Mouse (Mus musculus) embryo, embryonic 11 days (tissue): ENCODE data around the gene Phox2a.

Source experiments
- DNase-seq: peaks from one replicate; pipeline ENCODE4 v3.0.0-alpha.2; 2015

The Phox2a gene

DNA sequence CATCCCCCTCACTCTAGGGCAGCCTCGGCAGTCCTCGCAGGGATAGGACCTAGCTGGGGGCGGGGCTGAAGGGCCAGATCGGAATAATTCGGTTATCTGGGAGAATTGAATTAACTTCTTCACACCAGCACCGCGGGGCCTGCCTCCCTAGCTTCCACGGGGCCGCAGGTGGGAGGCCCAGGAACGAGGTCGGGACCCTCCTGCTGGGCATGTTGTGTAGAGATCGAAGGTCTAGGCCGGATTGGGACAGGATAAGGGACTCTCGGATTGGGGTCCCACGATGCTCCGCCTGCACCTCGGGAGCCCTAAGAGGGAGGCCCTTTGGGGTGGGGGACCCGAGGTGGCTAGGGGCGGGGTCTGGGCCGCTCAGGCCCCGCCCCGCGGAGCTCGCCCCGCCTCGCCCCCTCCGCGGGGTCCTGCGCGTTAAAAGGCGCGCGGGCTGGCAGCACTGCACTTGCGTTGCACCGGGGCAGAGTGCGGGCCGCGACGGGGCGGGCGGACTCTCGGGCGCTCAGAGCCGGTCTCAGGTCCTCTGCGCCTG lies at the start of gene Phox2a:
Phox2a (plus strand) TSS at position 453 of the 541 bp plus-strand sequence.
- peak; percentile 45 for DNase-seq

DNA sequence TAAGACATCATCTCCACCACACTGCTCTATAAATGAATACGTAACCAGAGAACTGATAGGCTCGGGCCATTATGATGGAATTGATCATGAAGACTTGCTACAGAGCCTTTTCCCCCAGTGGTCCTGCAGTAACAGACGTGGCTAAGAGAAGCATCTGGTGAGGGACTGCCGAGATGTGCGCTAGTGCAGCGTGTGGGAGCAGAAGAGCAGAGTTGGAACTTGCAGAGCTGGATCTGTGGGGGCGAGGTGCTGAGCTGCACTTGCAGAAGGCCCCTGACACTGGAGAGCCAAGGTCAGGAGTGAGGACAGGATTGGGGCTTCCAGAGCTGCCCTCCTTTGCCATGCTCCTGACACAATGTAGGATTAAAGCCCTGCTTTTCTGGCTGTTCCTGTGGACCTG lies 48.1 kb upstream of the Phox2a start:
- DNase-seq = no peak

DNA sequence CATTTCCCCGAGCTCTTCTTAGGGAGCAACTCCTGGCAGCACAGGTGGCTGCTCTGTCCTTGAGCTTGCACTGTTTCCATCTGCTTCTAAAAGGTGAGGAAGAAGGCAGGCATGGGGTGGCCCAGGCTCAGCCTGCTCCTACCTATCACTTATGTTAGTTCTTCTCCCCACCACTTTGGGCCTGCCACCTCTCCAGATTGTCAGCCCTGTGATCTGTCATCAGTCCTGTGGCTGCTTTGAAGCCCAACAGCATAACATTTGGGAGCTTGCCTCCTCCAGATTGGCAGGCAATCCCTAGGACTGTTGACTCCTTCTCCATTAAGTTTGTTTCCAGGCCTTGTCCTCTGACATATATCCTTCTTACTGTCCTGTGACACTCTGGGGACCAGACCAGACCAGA lies 46.5 kb upstream of the Phox2a start:
- DNase-seq = no peak

DNA sequence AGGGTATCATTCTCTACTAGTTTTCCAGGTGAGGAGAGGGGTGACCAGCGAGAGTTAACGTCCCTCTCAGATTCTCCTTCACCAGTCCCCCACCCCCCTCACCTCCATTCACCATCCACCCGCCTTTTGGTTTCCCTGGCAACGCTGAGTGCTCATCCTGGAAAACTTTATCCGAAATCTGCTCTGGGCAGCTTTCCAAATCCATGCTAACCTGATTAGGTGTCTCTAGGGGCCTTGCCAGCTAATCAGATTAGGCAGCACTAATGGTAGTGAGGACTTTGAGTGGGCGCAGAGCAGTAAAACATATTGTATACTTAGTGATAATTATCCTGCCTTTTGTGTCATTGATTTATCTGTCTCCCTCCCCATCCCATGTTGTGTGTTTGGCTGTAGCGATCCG lies 45.4 kb upstream of the Phox2a start:
- peak; percentile 41 for DNase-seq

DNA sequence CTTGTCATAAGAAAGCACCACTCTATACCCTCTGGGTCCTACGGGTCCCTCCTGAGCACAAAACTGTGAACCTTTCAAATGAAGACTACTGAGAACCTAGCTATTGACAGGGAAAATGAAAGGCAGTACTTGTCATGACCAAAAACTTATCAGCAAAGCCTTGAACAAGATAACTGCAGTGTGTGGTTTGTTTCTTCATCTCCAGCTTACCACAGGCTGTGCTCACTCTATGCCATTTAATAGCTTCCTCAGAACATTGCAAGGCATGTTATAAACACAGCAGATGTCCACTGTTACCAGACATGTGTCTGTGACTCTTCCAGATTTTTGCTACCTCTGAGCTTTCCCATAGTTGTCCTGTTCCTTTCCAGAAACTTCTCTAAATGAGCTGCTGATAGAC lies 41.1 kb upstream of the Phox2a start:
- DNase-seq = no peak

DNA sequence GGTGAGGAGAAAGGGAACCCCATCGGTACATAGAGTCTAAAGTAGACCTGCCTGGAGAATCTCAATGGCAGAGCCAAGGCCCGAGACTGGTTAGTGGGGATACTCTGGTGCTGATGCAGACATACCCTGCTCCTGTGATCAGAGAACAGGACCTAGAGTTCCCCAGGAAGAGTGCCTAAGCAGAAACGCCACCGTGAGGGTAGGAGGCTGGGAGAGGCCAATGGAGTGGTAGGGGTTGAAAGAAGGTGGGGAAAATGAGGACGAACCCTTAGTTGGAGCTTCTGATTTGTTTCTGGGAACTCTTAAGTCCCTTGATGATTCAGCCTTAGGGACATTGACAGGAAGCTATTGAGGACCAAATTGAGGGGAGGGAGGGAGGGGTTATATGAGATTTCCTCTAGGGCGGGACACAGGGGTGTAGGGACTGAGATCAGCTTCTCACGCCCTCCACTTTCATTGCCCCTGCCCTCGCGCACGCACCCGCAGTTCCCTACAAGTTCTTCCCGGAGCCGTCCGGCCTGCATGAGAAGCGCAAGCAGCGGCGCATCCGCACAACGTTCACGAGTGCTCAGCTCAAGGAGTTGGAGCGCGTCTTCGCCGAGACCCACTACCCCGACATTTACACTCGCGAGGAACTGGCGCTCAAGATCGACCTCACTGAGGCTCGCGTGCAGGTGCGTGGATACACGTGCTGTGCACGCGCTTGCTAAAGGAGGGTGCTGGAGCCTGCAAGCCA lies 2.4 kb downstream of the Phox2a start:
- peak; percentile 65 for DNase-seq

DNA sequence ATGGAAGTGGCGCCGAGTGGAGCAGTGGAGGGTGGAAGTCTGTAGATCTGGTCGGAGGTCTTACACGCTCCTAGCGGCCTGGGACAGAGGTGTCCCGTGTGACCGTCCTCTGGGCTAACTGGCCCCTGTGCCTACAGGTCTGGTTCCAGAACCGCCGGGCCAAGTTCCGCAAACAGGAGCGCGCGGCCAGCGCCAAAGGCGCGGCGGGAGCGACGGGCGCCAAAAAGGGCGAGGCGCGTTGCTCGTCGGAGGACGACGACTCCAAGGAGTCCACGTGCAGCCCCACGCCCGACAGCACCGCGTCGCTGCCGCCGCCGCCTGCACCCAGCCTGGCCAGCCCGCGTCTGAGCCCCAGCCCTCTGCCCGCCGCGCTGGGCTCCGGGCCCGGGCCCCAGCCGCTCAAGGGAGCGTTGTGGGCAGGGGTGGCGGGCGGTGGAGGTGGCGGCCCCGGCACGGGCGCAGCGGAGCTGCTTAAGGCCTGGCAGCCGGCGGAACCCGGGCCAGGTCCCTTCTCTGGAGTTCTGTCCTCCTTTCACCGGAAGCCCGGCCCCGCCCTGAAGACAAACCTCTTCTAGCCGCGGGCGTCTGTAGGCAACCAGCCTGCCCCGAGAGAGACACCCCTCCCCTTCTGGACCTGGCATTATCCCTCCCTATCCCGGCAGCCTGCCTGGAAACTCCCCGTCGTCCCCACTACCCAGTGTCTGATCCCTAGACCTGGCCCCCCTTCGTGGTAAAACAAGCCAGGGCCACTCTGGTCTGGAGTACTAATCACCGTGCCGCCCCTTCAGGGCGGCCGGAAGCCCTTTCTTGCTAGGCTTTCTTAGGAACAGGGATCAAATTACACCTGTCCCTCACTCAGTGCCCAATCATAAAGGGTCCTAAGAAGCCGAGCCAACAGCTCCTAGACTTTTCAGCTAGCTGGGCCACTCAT lies 3.7 kb downstream of the Phox2a start:
- DNase-seq = peak; percentile 88

DNA sequence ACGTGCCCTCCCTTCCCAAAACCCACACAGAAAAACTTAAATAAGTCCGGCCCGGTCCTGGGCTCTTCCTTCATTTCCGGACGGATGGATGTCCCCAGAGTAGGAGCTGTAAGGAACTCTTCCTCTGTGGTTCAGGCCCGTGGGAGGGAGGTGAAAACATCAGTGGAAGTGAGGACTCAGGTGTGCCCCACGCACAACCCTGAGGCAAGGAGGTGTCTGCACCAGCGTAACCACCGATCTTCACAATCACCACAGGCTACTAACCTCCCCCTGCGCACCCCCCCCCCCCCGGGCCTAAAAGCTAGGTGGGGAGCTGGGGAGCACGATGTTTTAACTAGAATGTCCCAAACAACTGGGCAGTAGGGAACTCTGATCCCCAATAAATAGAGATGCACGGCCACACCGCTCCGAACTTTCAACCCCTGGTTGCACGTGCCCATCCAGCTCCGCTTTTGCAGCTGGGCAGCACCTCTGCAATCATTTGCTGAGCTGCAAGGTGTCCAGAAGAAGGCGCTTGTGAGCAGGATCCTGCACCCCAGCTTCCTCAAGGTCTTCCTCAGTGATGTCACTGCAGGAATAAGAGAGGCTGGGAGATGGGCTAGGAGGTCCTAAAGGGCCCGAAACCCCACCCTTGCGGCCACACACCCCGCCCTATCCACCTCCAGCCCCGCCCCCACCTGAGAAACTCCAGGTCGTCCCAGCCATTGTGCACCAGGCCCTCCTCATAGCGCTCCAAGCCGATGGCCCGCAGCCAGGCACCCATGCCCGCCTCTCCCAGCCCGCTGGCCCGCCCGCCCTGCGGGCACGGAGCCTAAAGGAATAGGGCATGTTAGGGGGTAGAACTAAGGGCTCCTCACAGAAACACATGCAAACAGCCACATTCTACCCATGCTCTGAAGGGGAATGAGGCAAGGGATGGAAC lies 5.0 kb downstream of the Phox2a start:
- DNase-seq = peak; percentile 67

DNA sequence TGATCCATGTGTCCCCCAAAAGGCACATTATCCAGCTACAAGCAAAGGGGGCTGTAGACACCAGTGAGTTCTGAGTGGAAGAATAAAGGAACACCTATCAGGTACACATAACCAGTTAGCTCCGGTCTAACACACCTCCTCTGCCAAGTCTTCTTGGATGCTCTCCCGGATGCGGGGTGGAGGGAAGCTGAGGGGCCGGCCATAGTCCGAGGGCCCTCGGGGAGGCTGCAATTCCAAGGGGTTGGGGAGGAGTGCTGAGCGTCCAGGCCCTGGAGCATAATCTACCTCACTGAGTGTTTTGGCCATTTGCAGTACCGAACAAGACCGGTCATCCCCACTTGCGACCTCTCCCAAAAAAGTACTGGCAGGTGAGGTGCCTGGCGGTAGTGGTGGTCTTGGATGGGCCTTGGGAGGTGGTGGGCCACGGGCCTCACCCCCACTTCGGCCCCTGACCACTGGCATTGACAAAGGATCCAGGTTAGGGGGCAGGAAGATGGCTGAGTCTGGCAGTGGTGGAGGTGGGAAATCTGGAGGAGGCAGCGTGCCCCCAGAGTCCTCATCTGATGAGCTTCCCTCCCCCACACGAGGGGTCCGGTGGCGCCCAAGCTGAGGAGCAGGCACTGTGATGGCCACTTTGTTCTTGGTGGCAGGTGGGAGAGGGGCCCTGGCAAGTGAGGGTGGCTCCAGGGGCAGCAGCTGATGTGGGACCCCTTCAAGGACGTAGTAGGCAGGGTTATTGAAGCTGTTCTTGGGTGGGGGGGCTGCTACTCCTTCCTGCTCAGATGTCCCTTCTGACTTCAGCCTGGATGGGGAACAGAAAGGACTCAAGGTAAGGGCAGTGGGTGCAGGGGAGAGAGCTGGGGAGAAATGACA lies 5.9 kb downstream of the Phox2a start:
- DNase-seq = no peak

DNA sequence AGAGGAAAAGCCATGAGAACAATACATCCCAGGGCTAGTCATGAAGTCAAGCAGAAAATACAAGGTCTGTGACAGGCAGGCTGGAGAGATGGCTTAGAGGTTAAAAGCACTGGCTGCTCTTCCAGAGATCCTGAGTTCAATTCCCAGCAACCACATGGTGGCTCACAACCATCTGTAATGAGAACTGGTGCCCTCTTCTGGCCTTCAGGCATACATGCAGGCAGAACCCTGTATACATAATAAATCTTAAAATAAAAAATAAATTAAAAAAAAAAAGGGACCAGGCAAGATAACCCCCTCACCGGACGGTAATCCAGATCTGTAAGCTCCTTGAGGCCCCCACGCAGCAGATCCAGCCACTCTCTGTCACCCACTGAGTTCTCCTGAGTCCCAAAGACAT lies 12.3 kb downstream of the Phox2a start:
- DNase-seq = no peak

DNA sequence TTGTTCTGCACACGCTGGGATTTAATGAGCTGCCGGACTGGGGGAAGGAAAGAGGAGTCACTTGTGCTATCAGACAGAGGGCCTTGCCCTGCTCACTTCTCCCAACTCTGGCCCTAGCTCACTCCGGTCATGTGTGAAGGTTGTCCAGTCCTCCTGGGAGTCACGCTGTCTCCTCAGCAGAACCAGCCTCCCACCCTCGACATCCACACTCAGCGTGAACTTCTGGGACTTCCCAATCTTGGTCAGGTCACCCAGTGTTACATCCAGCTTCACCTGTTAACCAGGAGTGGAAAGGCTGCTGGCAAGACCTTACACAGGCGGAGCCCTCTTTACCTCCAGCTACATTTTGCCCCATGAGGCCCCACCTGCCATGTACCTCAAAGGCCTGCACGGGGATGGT lies 13.3 kb downstream of the Phox2a start:
- DNase-seq = no peak

DNA sequence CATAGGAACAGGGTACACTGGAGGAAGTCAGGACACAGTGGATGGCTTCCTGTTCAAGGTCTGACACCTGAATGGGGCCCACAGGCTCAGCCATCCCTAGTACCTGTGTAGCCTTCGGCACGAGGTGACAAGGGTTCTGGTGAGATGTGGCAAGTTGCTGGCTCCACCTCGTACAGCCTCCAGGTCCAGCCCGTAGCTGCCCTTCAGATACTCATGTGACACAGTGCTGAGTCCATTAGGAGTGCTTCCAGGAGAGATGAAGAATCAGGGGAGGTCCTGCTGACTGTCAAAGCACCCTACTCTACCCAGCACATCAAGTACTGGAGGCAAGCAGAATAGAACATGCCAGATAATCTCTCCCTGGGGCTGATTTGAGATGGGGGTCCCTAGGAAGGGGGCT lies 14.3 kb downstream of the Phox2a start:
- DNase-seq = no peak

DNA sequence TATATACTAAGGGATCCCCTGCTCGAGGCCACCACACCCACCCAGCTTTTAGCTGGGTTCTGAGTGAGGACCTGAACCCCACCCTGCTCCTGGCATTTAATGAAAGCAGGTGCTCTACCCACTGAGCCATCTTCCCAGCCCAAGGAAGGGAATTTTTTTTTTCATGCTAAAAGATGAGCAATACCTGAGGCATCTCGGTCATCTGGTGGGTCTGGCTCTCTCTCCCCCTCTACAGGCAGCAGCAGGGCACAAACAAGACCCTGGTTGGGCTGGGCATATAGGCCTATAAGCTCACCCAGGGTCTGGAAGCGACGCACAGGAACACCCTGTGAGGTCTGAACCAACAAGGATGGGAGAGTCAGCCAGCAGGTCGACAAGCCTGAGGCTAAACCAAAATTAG lies 15.2 kb downstream of the Phox2a start:
- no peak for DNase-seq

DNA sequence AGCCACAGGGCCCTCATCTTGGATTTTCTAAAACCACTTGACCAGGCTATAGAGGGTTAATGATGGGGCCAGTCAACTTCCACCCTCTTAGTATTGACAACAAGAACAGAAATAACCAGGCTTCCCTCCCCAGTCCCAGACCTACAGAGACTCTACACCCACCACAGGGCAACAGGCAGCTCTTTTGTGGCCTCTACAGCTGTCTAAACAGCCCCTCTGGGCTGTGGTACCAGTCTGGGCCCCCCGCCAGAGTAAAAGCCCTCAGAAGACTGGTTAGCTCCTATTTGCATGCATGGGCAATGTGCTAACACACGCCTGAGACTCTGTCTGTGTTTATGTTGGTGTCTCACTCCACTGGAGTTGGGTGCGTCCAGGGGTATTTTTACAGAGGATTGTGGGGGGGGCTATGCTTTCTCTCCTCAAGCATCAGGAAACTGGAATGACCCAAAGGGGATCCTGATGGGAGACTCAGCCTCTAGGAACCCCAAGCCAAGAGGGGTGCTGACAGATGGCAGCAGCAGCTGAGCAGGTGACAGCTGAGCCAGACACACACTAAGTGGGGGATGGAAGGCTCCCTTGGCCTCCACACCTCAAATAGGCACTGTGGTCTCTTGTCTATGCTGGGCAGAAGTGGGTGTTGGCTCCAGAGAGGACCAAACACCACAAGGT lies 15.9 kb downstream of the Phox2a start:
- no peak for DNase-seq

DNA sequence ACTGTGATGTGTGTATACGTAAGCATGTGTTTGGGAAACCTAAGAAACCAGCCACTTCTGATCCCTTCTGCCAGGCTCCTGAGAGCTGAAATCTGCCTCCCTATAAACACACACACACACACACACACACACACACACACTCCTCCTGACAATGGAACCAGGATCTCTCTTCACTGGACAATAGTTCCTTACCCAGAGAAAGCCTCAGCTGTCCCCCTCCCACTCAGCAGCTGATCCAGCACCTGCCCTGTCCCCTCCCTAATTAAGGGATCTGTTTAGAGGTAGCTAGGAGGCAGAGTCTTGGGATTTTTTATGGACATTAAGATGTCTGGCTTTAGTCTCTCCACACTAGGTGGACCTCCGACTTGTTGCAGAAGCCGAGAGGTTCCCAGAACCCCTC lies 16.8 kb downstream of the Phox2a start:
- no peak for DNase-seq

DNA sequence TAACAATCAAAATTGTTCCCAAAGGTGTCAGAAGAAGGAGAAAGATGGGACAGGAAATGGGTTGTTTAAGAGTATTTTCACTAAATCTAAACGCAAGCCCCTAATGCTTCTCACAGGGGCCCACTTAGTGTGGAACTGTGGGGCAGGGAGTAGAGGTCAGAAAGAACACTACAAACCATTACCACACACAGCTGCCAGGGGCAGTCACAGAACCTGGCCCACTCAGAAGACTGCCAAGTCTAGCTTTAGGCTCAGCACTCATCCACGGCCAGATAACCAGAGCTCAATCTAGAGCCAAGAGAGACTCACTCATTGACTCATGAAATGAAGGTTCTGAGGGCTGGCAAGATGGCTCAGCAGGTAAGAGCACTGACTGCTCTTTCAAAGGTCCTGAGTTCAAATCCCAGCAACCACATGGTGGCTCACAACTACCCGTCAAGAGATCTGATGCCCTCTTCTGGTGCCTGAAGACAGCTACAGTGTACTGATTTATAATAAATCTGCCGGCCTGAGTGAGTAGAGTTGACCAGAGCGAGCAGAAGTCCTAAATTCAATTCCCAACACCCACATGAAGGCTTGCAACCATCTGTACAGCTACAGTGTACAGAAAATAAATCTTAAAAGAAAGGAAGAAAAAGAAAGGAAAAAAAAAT lies 17.5 kb downstream of the Phox2a start:
- DNase-seq = no peak

DNA sequence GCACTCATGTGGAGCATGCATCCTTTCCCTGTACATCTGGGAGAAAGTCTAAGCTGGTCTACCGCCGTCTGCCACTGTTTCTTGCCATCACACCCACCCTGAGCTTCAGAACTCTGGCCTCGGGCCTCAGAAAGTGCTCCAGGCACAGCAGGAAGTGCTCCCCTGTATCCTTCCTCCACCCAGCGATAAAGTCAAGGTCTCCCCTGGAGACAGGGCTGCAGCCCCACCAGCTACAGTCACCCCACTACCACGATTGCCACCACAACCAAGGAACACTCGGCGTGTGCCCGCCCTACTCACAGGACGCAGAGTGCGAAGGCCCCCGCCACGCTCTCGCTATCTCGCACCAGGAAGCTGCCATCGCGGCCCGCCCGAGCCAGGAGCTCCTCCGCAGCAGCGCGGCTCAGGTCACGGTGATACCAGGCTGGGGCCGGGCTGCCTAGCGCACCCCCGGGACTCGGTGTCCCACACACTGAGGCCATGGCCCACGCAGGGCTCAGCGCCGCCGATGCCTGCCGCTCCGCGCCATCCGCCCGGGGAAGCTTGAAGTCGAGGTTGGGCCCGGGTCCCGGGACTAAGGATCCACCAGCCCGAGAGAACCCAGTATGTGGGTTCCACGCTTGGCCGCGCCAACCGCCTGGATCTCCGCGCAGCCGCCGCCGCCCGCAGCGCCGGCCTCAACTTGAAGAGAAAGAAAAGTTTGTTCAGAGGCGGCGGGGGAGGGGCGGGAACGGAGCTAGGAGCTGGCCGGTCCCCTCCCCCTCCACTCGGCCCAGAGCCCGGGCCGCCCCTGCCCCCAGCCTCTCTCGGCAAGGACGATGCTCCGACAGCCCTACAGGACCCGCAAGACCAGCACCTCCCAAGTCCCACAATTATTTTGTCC lies 18.4 kb downstream of the Phox2a start:
- DNase-seq = peak; percentile 92

DNA sequence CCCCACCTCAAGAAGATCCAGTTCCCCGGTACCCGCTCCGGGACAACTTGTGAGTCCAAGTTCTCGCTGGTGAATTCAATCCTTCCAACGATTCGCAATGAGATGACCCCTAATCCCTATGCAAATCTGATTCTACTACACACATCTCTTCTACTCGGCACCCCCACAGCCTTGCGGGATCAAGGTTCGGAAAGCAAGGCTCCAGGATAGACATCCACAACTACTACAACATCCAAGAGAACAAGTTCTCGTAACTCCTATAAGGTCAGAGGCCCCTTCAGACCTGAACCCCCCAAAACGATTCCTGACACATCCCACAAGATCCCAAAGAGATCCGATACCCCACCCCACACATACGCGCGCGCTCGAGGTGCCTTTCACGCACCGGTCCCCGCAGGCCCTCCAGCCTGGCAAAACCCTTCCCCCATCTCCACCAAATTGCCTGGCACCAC lies 19.1 kb downstream of the Phox2a start:
- no peak for DNase-seq
